Mouse (Mus musculus): ENCODE measurements at regions not wholly inside any gene's neighbourhood (a gene's known extent, or its start where the extent isn't known, plus 50 kb on each side); places are given as distances from the start of the nearest gene placed in this dataset.
"Not testable (repeated sequence)": the region's sequence is repeated elsewhere in the genome, so short reads cannot be mapped to it uniquely, and the experiment has no call there.

DNA sequence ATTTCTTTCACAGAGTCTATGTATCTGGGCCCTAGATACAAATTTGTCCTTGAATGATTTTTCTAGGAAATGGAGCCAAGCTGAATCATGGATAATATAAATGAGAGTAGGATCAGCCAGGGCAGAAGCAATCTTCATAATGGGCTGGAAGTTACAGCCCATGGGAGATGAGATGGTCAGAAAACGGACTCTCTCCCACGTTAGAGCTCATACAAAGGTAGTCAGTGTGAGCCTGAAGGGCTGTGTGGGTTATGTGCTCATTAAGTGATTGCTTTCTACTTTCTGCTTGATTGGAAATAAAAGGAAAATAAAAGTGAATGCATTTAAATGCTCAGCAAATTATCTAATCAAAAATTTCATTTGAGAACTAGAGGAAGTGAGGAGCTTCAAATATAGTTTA lies 2017.1 kb upstream of the Pcdh20 start:
- no peak for DNase-seq (ENCODE audit: low read depth)

DNA sequence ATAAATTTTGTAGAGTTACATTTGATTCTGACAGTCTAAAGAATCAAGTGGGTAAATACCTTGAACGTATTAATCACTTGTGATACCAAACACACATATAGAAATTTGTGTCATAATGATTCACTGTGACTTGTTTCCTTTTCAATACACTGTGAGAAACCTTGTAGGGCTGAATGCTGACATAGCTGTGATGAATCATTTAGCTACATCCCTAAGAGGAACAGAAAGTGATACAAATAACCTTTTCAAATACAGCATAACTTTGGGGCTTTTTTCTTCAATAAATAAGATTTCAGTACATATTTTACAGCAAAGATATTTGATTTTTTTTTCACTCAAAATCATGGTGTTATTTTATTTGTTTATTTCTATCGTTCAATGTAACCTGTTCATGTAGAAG lies 1976.8 kb upstream of the Pcdh20 start:
- no peak for DNase-seq (ENCODE audit: low read depth)

GRCm38 (mm10) chr14:90432874-90433543 lies 1961.8 kb upstream of the Pcdh20 start:
- peak; percentile 67 for DNase-seq (ENCODE audit: low read depth)

DNA sequence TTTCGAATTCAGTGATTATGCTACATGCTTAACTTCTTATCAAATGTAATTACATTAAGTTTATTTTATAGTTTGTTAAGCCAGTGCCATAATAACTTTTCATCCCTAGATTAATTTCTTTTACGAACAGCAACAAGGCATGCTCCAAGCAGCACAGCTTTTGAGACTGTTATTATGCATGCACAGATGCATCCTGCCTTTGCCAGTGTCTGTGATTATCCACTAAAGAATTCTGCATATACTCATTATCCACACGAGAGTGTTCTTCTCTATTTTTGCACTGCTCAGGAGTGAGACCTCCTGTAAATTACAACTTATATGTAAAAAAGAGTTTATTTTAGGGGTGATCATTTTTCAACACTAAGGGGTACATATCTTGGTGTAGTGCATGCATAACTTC lies 1941.5 kb upstream of the Pcdh20 start:
- no peak for DNase-seq (ENCODE audit: low read depth)

DNA sequence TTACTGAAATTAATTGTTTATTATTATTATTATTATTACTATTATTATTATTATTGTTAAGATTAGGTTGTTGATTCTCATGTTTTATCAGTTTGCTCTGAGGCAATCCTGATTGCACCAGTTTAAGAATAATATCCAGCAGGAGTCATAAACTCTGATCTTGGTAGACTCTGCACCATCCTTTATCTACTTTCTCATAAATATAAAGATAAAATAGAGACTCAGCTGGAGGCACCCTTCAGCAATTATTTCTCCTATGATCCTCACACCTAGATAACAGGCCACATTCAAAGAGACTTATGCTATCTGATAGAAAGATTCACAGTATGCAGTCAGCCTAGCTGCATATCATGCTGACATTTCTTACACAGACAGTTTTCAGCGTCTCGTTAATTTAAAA lies 1935.2 kb upstream of the Pcdh20 start:
- DNase-seq (ENCODE audit: low read depth): no peak

GRCm38 (mm10) chr14:90405476-90405875 lies 1934.3 kb upstream of the Pcdh20 start:
- DNase-seq (ENCODE audit: low read depth): no peak

- DNase-seq (ENCODE audit: low read depth): no peak
Observed at GRCm38 (mm10) chr14:90367256-90367936, 1896.2 kb upstream of the Pcdh20 start.

GRCm38 (mm10) chr14:90334541-90334940 lies 1863.3 kb upstream of the Pcdh20 start:
- no peak for DNase-seq (ENCODE audit: low read depth)

GRCm38 (mm10) chr14:90295456-90295855 lies 1824.3 kb upstream of the Pcdh20 start:
- DNase-seq (ENCODE audit: low read depth): not testable (repeated sequence)

GRCm38 (mm10) chr14:90246042-90246441 lies 1774.8 kb upstream of the Pcdh20 start:
- DNase-seq (ENCODE audit: low read depth): no peak

GRCm38 (mm10) chr14:90232661-90233060 lies 1761.5 kb upstream of the Pcdh20 start:
- no peak for DNase-seq (ENCODE audit: low read depth)

DNA sequence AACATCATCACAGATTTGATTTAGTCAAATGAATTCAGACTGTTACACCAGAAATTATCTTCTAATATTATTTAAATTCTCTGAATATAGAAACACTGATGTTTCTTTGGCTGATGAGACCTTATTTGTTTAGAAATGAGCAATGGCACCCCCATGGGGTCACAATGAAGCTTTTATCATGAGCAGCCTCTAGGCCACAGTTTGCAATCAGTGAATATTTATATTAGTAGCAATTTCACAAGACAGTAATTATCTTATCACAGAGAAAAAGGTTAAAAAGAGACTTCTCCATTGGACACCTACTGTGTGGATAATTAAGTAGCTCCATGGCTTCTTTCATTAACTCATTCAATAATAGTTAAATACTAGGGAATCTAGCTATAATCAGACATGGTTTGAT lies 1729.1 kb upstream of the Pcdh20 start:
- no peak for DNase-seq (ENCODE audit: low read depth)

GRCm38 (mm10) chr14:90197791-90198190 lies 1726.6 kb upstream of the Pcdh20 start:
- no peak for DNase-seq (ENCODE audit: low read depth)

- no peak for DNase-seq (ENCODE audit: low read depth)
Observed at GRCm38 (mm10) chr14:90172729-90173128, 1701.5 kb upstream of the Pcdh20 start.

Measured in 416B (cell line).